Mouse (Mus musculus) v-Abl transformed pro-B cells (cell line): ENCODE results near the gene Tob1.

Experiments
- in situ Hi-C, 2 experiments: fragments of 400-800 bp; cut with MboI; formaldehyde crosslinking; loops; one replicate each; pipeline ENCODE4 v1.15.1; 2025; ENCODE audit not compliant: unreplicated experiment in 2 of 2

Tob1 gene

DNA sequence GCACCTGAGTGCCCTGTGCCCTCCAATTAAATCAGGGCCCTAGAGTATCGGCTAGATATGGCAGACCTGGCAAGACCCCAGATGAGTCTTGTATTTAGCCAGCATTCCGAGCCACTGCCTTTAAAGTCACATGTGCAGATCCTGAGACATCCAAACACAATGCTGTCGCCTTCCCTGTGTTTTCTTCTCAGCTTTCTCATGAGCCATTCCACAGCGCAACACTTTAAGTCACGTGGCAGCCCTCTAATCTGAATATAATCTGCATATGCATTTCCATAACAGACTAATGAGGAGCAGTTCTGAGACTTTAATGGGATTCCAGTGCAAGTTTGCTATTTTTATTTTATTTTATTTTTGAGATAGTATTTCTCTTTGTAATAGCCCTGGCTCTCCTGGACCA, 44.5 kb downstream of the Tob1 start:
- in situ Hi-C loops, result no loop called here

GRCm38 (mm10) chr11:94257987-94258386, 46.7 kb downstream of the Tob1 start:
- in situ Hi-C loops, result no loop called here

GRCm38 (mm10) chr11:94259814-94260213, 48.6 kb downstream of the Tob1 start:
- in situ Hi-C loops, result no loop called here

DNA sequence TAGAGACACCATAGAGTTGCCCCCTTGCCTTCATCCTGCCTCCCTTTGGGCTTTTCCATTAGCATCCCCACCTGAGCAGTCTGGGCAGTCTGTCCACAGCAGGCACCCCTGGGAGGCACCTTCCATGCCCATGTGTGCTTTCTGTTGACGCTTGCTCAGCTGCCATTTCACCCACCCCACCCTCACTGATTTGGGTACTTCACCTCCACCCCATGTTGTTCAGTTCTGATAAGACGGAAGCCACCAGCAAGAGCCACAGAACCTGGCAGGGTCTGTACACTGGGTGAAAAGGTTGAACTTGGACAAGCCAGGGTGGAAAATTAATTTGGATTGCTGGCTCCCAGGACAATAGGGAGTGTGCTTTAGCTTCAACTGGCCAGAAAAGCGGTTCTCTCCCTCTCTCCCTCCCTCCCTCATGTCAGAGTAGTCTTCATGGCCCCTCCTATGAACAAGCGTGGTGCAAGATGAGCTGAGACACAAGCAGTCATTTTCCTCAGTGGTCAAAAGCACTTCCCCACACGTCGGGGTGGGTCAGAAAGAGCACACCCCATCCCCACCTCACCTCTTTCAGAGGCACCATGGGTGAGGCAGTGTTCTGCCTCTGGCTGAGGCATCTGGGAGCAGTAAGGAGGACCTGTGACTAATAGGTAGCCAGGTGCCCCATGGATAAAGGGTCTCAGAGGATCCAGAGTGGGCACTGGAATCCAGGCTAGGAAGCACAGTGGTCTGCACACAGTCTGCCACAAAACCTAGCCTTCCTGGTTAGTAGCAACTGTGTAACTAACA, 50.5 kb downstream of the Tob1 start:
- in situ Hi-C loops, result no loop called here
